Mouse (Mus musculus): Measurements from ENCODE around the gene Cyp27a1.

GRCm38 (mm10) chr1:74723748-74724147 is 10.4 kb downstream of the Cyp27a1 start:
- TF ChIP-seq POLR2A (IDR thresholded peaks at IDR 0.05; ENCODE audit: control insufficient read depth, extremely low read depth, insufficient read depth, low read length, poor library complexity) (no peak), CTCF (IDR thresholded peaks at IDR 0.05; ENCODE audit: borderline replicate concordance, control insufficient read depth, extremely low read depth, insufficient read depth, low read length, poor library complexity) (no peak)
